Mouse (Mus musculus) CH12.LX (cell line): ENCODE measurements at regions not wholly inside any gene's neighbourhood (a gene's known extent, or its start where the extent isn't known, plus 50 kb on each side); places are given as distances from the start of the nearest gene placed in this dataset.

Experiments
- CTCF ChIP-seq, 2 experiments: IDR thresholded peaks in 1 of 2; conservative IDR thresholded peaks in 1 of 2; 2 replicates each; pipeline ENCODE4 v1.5.1; 2011 to 2012; ENCODE audit warnings: low read depth in 2 of 2, low read length in 2 of 2, improper control_type of control experiment in 1 of 2, inconsistent platforms in 1 of 2, mild to moderate bottlenecking in 1 of 2, moderate library complexity in 1 of 2
- E2F4 ChIP-seq: IDR thresholded peaks from 2 replicates; pipeline ENCODE4 v1.6.1; 2011; ENCODE audit warnings: low read depth, low read length, improper control_type of control experiment; ENCODE audit not compliant: insufficient replicate concordance
- ELF1 ChIP-seq: IDR thresholded peaks from 2 replicates; pipeline ENCODE4 v1.6.1; 2014; ENCODE audit warnings: low read depth, mild to moderate bottlenecking, inconsistent platforms, low read length, improper control_type of control experiment
- EP300 ChIP-seq: IDR thresholded peaks from 2 replicates; pipeline ENCODE4 v1.6.1; 2011; ENCODE audit warnings: low read length, improper control_type of control experiment
- GABPA ChIP-seq: IDR thresholded peaks from 2 replicates; pipeline ENCODE4 v1.6.1; 2012; ENCODE audit warnings: low read depth, low read length, improper control_type of control experiment, inconsistent platforms; ENCODE audit not compliant: insufficient replicate concordance
- HCFC1 ChIP-seq: IDR thresholded peaks from 2 replicates; pipeline ENCODE4 v1.6.1; 2012; ENCODE audit warnings: low read depth, mild to moderate bottlenecking, inconsistent platforms, low read length, improper control_type of control experiment
- MAX ChIP-seq: IDR thresholded peaks from 2 replicates; pipeline ENCODE4 v1.6.1; 2011; ENCODE audit warnings: low read length, improper control_type of control experiment
- MYC ChIP-seq: IDR thresholded peaks from 2 replicates; pipeline ENCODE4 v1.6.1; 2011; ENCODE audit warnings: low read depth, mild to moderate bottlenecking, improper control_type of control experiment, low read length
- NRF1 ChIP-seq: IDR thresholded peaks from 2 replicates; pipeline ENCODE4 v1.6.1; 2014; ENCODE audit warnings: low read depth, mild to moderate bottlenecking, inconsistent platforms, low read length, improper control_type of control experiment, moderate library complexity
- POLR2A ChIP-seq: IDR thresholded peaks from 2 replicates; pipeline ENCODE4 v1.6.1; 2011; ENCODE audit warnings: low read depth, mild to moderate bottlenecking, improper control_type of control experiment, low read length
- RCOR1 ChIP-seq: conservative IDR thresholded peaks from 2 replicates; pipeline ENCODE4 v1.6.1; 2012; ENCODE audit warnings: low read depth, mild to moderate bottlenecking, inconsistent platforms, low read length, improper control_type of control experiment
- UBTF ChIP-seq: IDR thresholded peaks from 2 replicates; pipeline ENCODE4 v1.6.1; 2012; ENCODE audit warnings: low read depth, mild to moderate bottlenecking, inconsistent platforms, low read length, improper control_type of control experiment, moderate library complexity

DNA sequence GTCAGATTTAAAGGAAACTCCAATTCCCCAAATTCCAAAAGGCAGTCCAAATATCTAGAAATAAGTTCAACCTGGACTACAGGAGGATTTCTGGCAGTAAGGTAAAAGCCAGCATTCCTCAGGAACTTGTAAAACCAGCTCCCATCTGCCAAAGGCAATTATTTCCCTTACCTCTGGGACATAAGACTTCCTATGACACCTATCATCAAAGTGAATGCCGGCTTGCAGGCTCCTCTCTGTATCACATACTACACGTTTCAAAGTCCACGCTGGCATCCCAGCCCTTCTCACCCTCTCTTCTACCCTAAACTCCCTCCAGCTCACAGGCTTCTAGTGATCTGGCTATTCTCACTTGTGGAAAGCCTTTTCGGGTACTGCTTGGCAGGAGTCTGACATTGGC, 77.5 kb upstream of the Cul1 start:
- TF ChIP-seq POLR2A (no peak), CTCF (conservative IDR thresholded peaks at IDR 0.05 in 1 of 2, IDR thresholded peaks at IDR 0.05 in 1 of 2; ENCODE audit: low read depth in 2 of 2, low read length in 2 of 2) (no peak), HCFC1 (no peak), MAX (no peak), GABPA (no peak), MYC (no peak), ELF1 (no peak), NRF1 (no peak), E2F4 (no peak), RCOR1 (no peak), UBTF (no peak), EP300 (no peak)
